Mouse (Mus musculus): ENCODE results near the gene Lyzl4. TPM values are rescaled to one million over a fixed set of nuclear protein-coding genes. Genes with fewer than 3 reads are reported as not detected.

Gene Lyzl4
- total RNA-seq (2014; fragmentation: Nextera tagmentation) (not detected in 2 replicates), total RNA-seq (2017) (not detected in 2 replicates), polyA plus RNA-seq (2012) (not detected in 2 replicates)

DNA sequence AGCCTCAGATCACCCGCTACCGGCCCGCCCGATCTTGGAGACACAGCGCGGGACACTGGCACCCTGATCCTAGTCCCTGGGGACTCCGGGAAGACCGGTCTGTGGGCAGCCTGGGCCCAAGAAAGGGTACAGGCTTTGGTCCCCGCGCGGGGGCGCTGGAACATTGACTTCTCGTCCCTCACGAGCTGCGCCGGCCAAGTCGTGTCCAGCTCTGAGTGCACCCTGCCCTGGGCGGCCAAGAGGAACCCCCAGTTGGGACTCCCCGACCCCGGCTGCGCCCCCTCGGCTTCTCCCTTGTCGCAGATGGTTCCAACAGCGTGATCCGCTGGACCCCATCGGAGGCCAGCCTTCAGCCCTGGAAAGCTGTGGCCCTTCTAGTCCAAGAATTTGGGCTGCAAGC lies at the start of gene Lyzl4:
Gene Lyzl4, minus strand, starts transcription at position 96 of the 400 bp plus-strand sequence.
- Histone ChIP-seq H3K4me1 (ENCODE audit: insufficient read depth, low read depth, low read length) (no peaks in the 10 kb centered on the region), H3K27me3 (ENCODE audit: insufficient read depth, low read length) (peaks cover 5% of the 10 kb centered on the region), H3K4me3 (ENCODE audit: low read depth, low read length) (no peak within 1 kb of the TSS), H3K9me3 (replicated peaks) (peaks cover 10% of the 10 kb centered on the region), H3K36me3 (replicated peaks) (no peaks in the 10 kb centered on the region)
- TF ChIP-seq GATA1 (IDR thresholded peaks at IDR 0.05; ENCODE audit: borderline replicate concordance, low read length) (no peak), CTCF (IDR thresholded peaks at IDR 0.05; ENCODE audit: low read depth, low read length) (no peak), TAL1 (conservative IDR thresholded peaks at IDR 0.05; ENCODE audit: low read depth, low read length) (no peak), GATA2 (IDR thresholded peaks at IDR 0.05; ENCODE audit: borderline replicate concordance, low read depth, low read length) (no peak), POLR2AphosphoS5 (IDR thresholded peaks at IDR 0.05; ENCODE audit: insufficient replicate concordance, low read depth, low read length) (no peak)
- ATAC-seq (ENCODE audit: extremely low read depth, insufficient number of reproducible peaks, low FRiP score, poor library complexity, severe bottlenecking) (no peak), DNase-seq (ENCODE audit: low spot score) (no peak)

DNA sequence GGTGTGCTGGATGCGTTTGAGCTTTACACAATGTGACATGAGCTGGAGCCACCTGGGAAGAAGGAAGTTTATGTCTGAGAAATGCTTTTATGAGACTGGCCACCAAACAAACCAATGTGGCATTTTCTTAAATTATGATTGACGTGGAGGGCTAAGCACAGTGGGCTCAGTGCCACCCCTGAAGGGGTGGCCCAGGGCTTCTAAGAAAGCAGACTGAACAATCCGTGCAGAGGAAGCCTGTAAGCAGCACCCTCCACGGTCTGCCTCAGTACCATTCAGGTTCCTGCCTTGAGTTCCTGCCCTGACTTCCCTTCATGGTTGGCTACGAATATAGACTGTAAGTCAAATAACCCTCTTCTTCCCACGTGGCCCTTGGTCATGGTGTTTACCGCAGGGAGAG lies 48.8 kb upstream of the Lyzl4 start:
- no peak overlapping the region for H3K4me3 ChIP-seq (ENCODE audit: low read depth, low read length)
- H3K9me3 ChIP-seq (replicated peaks) = 0 out of 2 replicates have a peak, but pooled peaks cover 4% of the 10 kb centered on the region
- TF ChIP-seq CTCF (IDR thresholded peaks at IDR 0.05; ENCODE audit: low read depth, low read length) (no peak), GATA2 (IDR thresholded peaks at IDR 0.05; ENCODE audit: borderline replicate concordance, low read depth, low read length) (no peak), POLR2AphosphoS5 (IDR thresholded peaks at IDR 0.05; ENCODE audit: insufficient replicate concordance, low read depth, low read length) (no peak), TAL1 (conservative IDR thresholded peaks at IDR 0.05; ENCODE audit: low read depth, low read length) (no peak), GATA1 (IDR thresholded peaks at IDR 0.05; ENCODE audit: borderline replicate concordance, low read length) (no peak)
- H3K4me1 ChIP-seq (ENCODE audit: insufficient read depth, low read depth, low read length) = peaks cover 2% of the 10 kb centered on the region; the same call in 1 of the 2 replicates
- DNase-seq (ENCODE audit: low spot score) (no peak), ATAC-seq (ENCODE audit: extremely low read depth, insufficient number of reproducible peaks, low FRiP score, poor library complexity, severe bottlenecking) (no peak)
- no peaks in the 10 kb centered on the region for H3K27me3 ChIP-seq (ENCODE audit: insufficient read depth, low read length)
- peaks cover 55% of the 10 kb centered on the region for H3K36me3 ChIP-seq (replicated peaks)

GRCm38 (mm10) chr9:121690200-121690651 lies 48.3 kb upstream of the Lyzl4 start:
- Histone ChIP-seq H3K9me3 (replicated peaks) (0 out of 2 replicates have a peak, but pooled peaks cover 4% of the 10 kb centered on the region), H3K36me3 (replicated peaks) (peaks cover 55% of the 10 kb centered on the region), H3K4me3 (ENCODE audit: low read depth, low read length) (no peak overlapping the region), H3K27me3 (ENCODE audit: insufficient read depth, low read length) (no peaks in the 10 kb centered on the region), H3K4me1 (ENCODE audit: insufficient read depth, low read depth, low read length) (peaks cover 2% of the 10 kb centered on the region; the same call in 1 of the 2 replicates)
- DNase-seq (ENCODE audit: low spot score) (no peak), ATAC-seq (ENCODE audit: extremely low read depth, insufficient number of reproducible peaks, low FRiP score, poor library complexity, severe bottlenecking) (no peak)
- TF ChIP-seq GATA2 (IDR thresholded peaks at IDR 0.05; ENCODE audit: borderline replicate concordance, low read depth, low read length) (no peak), GATA1 (IDR thresholded peaks at IDR 0.05; ENCODE audit: borderline replicate concordance, low read length) (no peak), TAL1 (conservative IDR thresholded peaks at IDR 0.05; ENCODE audit: low read depth, low read length) (no peak), CTCF (IDR thresholded peaks at IDR 0.05; ENCODE audit: low read depth, low read length) (no peak), POLR2AphosphoS5 (IDR thresholded peaks at IDR 0.05; ENCODE audit: insufficient replicate concordance, low read depth, low read length) (no peak)

DNA sequence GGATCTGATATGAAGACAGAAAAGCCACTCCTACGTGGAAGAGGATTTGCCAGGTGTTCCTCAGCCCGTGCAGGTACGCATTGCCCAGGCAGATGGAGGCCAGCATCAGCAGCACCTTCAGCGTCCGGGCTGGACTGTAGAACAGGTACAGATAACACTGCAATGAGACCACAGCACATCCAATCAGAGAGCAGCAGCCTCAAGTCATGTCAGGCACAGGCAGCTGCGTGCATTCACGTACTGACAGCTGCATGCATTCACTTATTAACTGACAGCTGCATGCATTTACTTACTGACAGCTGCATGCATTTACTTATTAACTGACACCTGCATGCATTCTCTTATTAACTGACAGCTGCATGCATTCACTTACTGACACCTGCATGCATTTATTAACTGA lies 42.8 kb upstream of the Lyzl4 start:
- DNase-seq (ENCODE audit: low spot score) (no peak), ATAC-seq (ENCODE audit: extremely low read depth, insufficient number of reproducible peaks, low FRiP score, poor library complexity, severe bottlenecking) (no peak)
- Histone ChIP-seq H3K4me1 (ENCODE audit: insufficient read depth, low read depth, low read length) (no peaks in the 10 kb centered on the region), H3K9me3 (replicated peaks) (0 out of 2 replicates have a peak, but pooled peaks cover 4% of the 10 kb centered on the region), H3K36me3 (replicated peaks) (peaks cover 43% of the 10 kb centered on the region), H3K27me3 (ENCODE audit: insufficient read depth, low read length) (no peaks in the 10 kb centered on the region), H3K4me3 (ENCODE audit: low read depth, low read length) (no peak overlapping the region)
- TF ChIP-seq GATA2 (IDR thresholded peaks at IDR 0.05; ENCODE audit: borderline replicate concordance, low read depth, low read length) (no peak), TAL1 (conservative IDR thresholded peaks at IDR 0.05; ENCODE audit: low read depth, low read length) (no peak), GATA1 (IDR thresholded peaks at IDR 0.05; ENCODE audit: borderline replicate concordance, low read length) (no peak), CTCF (IDR thresholded peaks at IDR 0.05; ENCODE audit: low read depth, low read length) (no peak), POLR2AphosphoS5 (IDR thresholded peaks at IDR 0.05; ENCODE audit: insufficient replicate concordance, low read depth, low read length) (no peak)

GRCm38 (mm10) chr9:121682037-121682680 lies 40.3 kb upstream of the Lyzl4 start:
- Histone ChIP-seq H3K4me3 (ENCODE audit: low read depth, low read length) (no peak overlapping the region), H3K36me3 (replicated peaks) (peaks cover 31% of the 10 kb centered on the region), H3K4me1 (ENCODE audit: insufficient read depth, low read depth, low read length) (peaks cover under 1% of the 10 kb centered on the region; the same call in 1 of the 2 replicates), H3K9me3 (replicated peaks) (0 out of 2 replicates have a peak, but pooled peaks cover 4% of the 10 kb centered on the region), H3K27me3 (ENCODE audit: insufficient read depth, low read length) (peaks cover 4% of the 10 kb centered on the region; the same call in 1 of the 2 replicates)
- ATAC-seq (ENCODE audit: extremely low read depth, insufficient number of reproducible peaks, low FRiP score, poor library complexity, severe bottlenecking) (no peak), DNase-seq (ENCODE audit: low spot score) (no peak)
- TF ChIP-seq CTCF (IDR thresholded peaks at IDR 0.05; ENCODE audit: low read depth, low read length) (no peak), GATA1 (IDR thresholded peaks at IDR 0.05; ENCODE audit: borderline replicate concordance, low read length) (no peak), GATA2 (IDR thresholded peaks at IDR 0.05; ENCODE audit: borderline replicate concordance, low read depth, low read length) (no peak), TAL1 (conservative IDR thresholded peaks at IDR 0.05; ENCODE audit: low read depth, low read length) (no peak), POLR2AphosphoS5 (IDR thresholded peaks at IDR 0.05; ENCODE audit: insufficient replicate concordance, low read depth, low read length) (no peak)

DNA sequence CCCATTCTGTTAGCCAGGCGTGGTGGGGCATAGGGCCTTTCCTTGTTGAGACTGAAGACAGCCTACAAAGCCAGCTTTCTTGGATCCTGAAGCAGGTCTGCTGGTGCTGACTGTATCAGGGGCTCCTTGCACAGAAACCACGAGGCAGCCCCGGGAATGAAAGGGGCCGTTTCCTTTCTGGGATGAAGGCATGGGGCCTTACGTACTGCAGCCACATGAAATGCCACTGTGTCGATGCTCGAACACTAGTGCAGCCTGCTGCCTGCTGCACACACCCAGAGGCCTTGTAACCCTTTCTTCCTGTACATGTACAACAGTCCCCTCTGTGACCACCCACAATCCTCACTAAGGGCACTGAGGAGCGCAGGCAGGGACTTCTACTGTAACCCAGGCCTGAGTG lies 39.3 kb upstream of the Lyzl4 start:
- H3K4me3 ChIP-seq (ENCODE audit: low read depth, low read length) = no peak overlapping the region
- TF ChIP-seq GATA1 (IDR thresholded peaks at IDR 0.05; ENCODE audit: borderline replicate concordance, low read length) (no peak), CTCF (IDR thresholded peaks at IDR 0.05; ENCODE audit: low read depth, low read length) (no peak), TAL1 (conservative IDR thresholded peaks at IDR 0.05; ENCODE audit: low read depth, low read length) (no peak), GATA2 (IDR thresholded peaks at IDR 0.05; ENCODE audit: borderline replicate concordance, low read depth, low read length) (no peak), POLR2AphosphoS5 (IDR thresholded peaks at IDR 0.05; ENCODE audit: insufficient replicate concordance, low read depth, low read length) (no peak)
- peaks cover 5% of the 10 kb centered on the region; the same call in 1 of the 2 replicates for H3K4me1 ChIP-seq (ENCODE audit: insufficient read depth, low read depth, low read length)
- H3K27me3 ChIP-seq (ENCODE audit: insufficient read depth, low read length) = peaks cover 8% of the 10 kb centered on the region; the same call in 1 of the 2 replicates
- ATAC-seq (ENCODE audit: extremely low read depth, insufficient number of reproducible peaks, low FRiP score, poor library complexity, severe bottlenecking) = no peak
- no peak for DNase-seq (ENCODE audit: low spot score)
- H3K9me3 ChIP-seq (replicated peaks) = 0 out of 2 replicates have a peak, but pooled peaks cover under 1% of the 10 kb centered on the region
- H3K36me3 ChIP-seq (replicated peaks) = peaks cover 29% of the 10 kb centered on the region

Data from G1E (cell line).